Mouse (Mus musculus) embryonic fibroblast, embryonic 13.5 days (primary cell): ENCODE data around the gene Ppp1r12b. TPM values are rescaled to one million over a fixed set of nuclear protein-coding genes. Genes with fewer than 3 reads are reported as not detected.

ENCODE experiments used
- H3K27ac ChIP-seq: 2 replicates; pipeline ENCODE4 v1.5.1; 2012; ENCODE audit warnings: low read length, control low read depth, inconsistent platforms; ENCODE audit not compliant: insufficient read depth
- H3K4me1 ChIP-seq: 2 replicates; pipeline ENCODE4 v1.6.1; 2011; ENCODE audit warnings: low read length; ENCODE audit not compliant: control insufficient read depth, insufficient read depth
- H3K4me3 ChIP-seq: 2 replicates; pipeline ENCODE4 v1.5.1; 2011; ENCODE audit warnings: mild to moderate bottlenecking, control low read depth, low read length; ENCODE audit not compliant: insufficient read depth
- CTCF ChIP-seq: IDR thresholded peaks from 2 replicates; pipeline ENCODE4 v1.5.1; 2011; ENCODE audit warnings: mild to moderate bottlenecking, control low read depth, low read length, moderate library complexity, borderline replicate concordance; ENCODE audit not compliant: insufficient read depth
- POLR2A ChIP-seq: IDR thresholded peaks from 2 replicates; pipeline ENCODE4 v1.6.1; 2011; ENCODE audit warnings: low read depth, mild to moderate bottlenecking, control low read depth, low read length, moderate library complexity
- polyA plus RNA-seq: library from polyadenylated mRNA; stranded (reverse); fragments of >200 nt; gene quantifications from 2 replicates; pipeline ENCODE4 v1.2.4, GENCODE M21; 2011; ENCODE audit warnings: low read depth; ENCODE audit not compliant: missing spikeins, insufficient read length

Gene Ppp1r12b
- polyA plus RNA-seq, 1 experiment = 20.3 TPM

DNA sequence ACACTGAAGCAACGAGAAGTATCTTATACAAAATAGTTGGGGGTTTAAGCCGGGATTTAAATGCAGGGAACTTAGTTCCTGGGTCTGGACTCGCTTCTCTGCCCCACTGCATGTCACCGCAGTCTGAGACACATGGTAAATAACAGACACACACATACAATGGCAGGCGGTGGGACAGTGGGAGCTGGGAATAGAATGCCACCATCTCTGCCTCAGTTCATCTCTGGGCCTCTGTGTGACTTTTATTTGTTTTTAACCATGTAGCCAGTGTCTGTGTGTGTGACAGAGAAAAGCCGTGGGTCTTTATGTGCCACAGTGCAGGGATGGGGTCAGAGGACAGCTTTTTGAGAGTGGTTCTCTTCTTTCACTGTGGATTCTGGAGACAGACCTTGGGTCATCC lies 130.8 kb downstream of the Ppp1r12b start:
- no peak overlapping the region for H3K27ac ChIP-seq
- no peak overlapping the region for H3K4me3 ChIP-seq
- TF ChIP-seq CTCF = no peak
- TF ChIP-seq POLR2A = no peak
- peaks cover 5% of the 10 kb centered on the region for H3K4me1 ChIP-seq

GRCm38 (mm10) chr1:134823842-134824241 lies 131.9 kb downstream of the Ppp1r12b start:
- Histone ChIP-seq H3K27ac (peak overlapping the region; percentile 37), H3K4me1 (peaks cover 8% of the 10 kb centered on the region), H3K4me3 (no peak overlapping the region)
- TF ChIP-seq POLR2A (no peak), CTCF (no peak)

DNA sequence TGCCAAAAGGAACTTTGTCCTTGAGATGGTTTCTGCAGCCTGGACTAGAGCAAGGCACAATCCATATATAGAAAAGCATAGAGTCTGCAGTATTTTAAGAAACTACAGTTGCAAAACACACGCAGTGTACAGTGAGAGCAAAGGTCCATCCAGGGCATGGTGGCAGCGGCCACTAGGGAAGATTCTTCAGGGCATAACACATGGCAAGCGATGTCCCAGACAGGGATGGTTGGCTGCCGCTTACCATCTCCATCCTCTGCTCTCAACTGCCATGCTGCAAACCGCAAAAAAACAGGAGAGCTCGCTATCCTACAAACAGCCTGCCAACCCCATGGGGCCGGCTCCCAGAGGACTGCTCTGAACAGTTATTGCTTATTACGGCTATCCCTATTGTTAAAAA lies 132.4 kb downstream of the Ppp1r12b start:
- H3K4me1 ChIP-seq = peaks cover 9% of the 10 kb centered on the region
- H3K4me3 ChIP-seq = no peak overlapping the region
- H3K27ac ChIP-seq = no peak overlapping the region
- TF ChIP-seq CTCF (no peak), POLR2A (no peak)

DNA sequence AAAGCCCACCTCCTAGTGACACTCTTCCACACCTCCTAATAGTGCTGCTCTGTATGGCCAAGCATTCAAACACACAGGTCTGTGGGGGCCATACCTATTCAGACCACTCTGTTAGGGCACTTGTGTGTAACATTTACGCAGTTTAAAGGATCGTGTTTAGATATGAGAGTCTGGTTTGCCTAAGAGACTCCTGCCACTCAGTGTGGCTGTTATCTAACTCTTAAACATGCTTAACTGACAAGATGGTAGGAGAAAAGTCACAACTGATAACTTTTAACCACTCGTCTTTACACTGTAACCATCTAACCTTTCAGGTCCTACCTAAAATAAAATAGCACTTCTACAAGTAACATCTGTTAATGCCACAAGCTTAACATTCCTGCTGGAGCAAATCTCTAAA lies 134.9 kb downstream of the Ppp1r12b start:
- Histone ChIP-seq H3K4me1 (peaks cover 13% of the 10 kb centered on the region), H3K27ac (no peak overlapping the region), H3K4me3 (no peak overlapping the region)
- TF ChIP-seq POLR2A (no peak), CTCF (no peak)

- TF ChIP-seq POLR2A (no peak), CTCF (no peak)
- Histone ChIP-seq H3K4me3 (no peak overlapping the region), H3K4me1 (peaks cover 13% of the 10 kb centered on the region), H3K27ac (peak overlapping the region; percentile 69)
These were observed 136.5 kb downstream of the Ppp1r12b start for GRCm38 (mm10) chr1:134819196-134819595.

DNA sequence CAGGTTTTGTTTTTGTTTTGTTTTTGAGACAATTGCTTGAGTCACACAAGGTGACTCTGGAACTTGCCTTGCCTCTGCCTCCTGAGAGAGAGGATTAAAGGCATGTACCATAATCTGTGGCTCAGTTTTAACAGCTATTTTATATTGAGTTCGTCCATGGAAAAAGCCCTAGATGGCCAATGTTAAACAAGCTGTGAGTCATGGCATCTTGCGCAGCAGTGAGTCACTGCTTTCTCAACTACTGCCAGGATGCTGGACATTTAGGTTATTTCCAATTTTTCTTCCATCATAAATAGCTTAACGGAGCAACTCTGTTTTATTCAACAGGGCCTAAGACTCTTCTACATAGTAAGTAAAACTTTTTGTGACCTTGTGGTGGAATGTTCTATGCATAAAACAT lies 137.0 kb downstream of the Ppp1r12b start:
- H3K4me3 ChIP-seq = no peak overlapping the region
- TF ChIP-seq POLR2A (no peak), CTCF (no peak)
- H3K27ac ChIP-seq = peak overlapping the region; percentile 75
- peaks cover 13% of the 10 kb centered on the region for H3K4me1 ChIP-seq

GRCm38 (mm10) chr1:134817916-134818595 lies 137.7 kb downstream of the Ppp1r12b start:
- TF ChIP-seq POLR2A (no peak), CTCF (no peak)
- H3K4me1 ChIP-seq = peaks cover 9% of the 10 kb centered on the region
- H3K27ac ChIP-seq = peak overlapping the region; percentile 75
- no peak overlapping the region for H3K4me3 ChIP-seq

DNA sequence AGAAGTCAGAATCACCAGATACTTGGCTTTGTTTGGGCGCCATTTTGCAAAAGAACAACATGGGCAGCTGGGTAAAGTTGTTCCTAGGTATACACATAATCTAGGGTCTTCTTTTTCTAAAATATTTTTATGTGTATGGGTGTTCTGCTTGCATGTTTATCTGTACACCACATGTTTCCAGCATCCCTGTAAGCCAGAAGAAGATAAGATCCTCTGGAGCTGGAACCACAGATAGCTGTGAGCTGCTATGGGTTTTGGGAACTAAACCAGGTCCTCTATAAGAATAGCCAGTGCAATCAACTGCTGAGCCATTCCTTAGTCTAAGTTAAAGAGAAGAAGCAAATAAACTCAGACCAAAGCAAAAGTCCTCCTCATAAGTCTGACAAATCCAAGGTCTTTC lies 138.6 kb downstream of the Ppp1r12b start:
- Histone ChIP-seq H3K4me3 (no peak overlapping the region), H3K4me1 (peaks cover 8% of the 10 kb centered on the region), H3K27ac (0 out of 2 replicates have a peak overlapping the region, but pooled peaks have one; percentile 15)
- no peak for TF ChIP-seq CTCF
- no peak for TF ChIP-seq POLR2A

DNA sequence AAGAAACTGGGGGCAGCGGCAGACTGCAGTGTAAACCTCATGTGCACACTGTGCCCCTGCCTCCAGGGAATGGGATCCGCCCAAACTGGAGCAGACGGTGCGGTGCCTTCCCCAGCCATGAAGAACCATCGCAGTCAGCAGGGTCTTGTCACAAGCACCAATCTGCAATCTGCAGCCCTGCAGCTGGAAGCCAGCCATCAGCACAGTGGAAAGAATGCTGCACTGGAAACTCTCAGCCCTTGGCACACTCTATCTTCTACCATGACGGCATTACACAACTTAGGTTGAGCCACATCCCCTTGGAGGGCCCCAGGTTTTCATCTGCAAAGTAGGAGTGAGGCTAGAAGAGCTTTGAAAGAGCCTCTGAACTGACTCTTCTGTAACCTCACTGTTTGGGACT lies 139.1 kb downstream of the Ppp1r12b start:
- Histone ChIP-seq H3K27ac (no peak overlapping the region), H3K4me1 (peaks cover 8% of the 10 kb centered on the region), H3K4me3 (no peak overlapping the region)
- TF ChIP-seq CTCF (no peak), POLR2A (no peak)

DNA sequence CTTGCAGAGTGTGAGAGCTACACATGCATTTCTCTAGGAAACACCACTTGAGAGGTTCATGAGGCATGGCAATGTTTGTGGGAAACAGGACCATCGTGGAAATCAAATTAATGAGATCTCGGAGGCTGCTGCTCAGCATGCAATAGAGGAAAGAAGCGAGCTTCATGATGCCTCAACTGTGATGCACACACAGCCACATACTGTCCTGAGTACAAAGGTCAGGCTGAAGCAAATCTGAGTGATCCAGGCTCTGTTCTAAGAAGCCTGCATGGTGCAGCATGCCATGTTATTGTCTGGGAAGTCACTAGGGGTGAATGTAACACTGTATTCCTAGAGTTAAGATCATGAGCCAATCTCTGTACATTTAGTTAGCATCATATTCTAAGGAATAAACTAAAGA lies 140.0 kb downstream of the Ppp1r12b start:
- TF ChIP-seq POLR2A = no peak
- no peak for TF ChIP-seq CTCF
- peaks cover 8% of the 10 kb centered on the region for H3K4me1 ChIP-seq
- no peak overlapping the region for H3K27ac ChIP-seq
- H3K4me3 ChIP-seq = no peak overlapping the region
